Mouse (Mus musculus): Measurements from ENCODE around the gene Olfr32. TPM values are rescaled to one million over a fixed set of nuclear protein-coding genes. Genes with fewer than 3 reads are reported as not detected.
"Not testable (repeated sequence)": the region's sequence is repeated elsewhere in the genome, so short reads cannot be mapped to it uniquely, and the experiment has no call there.

Olfr32 gene
- total RNA-seq (2021): not detected
- long read RNA-seq, experiment 1: 0 reads
- long read RNA-seq, experiment 2: 0 reads

- intact Hi-C loops (cut with DNase I): no loop called here
- no peak for DNase-seq
Observed at GRCm38 (mm10) chr2:90142196-90142595, at the start of gene Olfr32. Gene Olfr32, minus strand, starts transcription at chr2:90142296.

DNA sequence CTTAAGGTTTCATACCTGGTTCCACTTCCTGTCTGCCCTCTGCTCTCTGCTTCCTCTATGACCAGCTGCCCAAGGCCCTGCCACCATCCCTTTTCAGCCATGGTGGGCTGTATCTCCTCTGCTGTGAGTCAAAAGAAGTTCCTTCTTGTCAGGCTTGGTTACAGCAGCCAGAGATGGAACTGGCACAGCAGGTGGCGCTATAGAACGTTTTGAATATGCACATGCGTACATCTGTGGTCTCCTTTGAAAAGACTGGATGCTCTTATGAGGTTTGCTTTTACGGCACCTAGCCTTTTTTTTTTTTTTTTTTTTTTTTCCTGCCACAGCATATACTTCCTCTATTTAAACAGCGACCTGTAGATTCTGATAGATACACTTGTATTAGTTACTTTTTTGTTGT, 45.0 kb upstream of the Olfr32 start:
- intact Hi-C loops (cut with DNase I); DNase-seq: not testable (repeated sequence)

DNA sequence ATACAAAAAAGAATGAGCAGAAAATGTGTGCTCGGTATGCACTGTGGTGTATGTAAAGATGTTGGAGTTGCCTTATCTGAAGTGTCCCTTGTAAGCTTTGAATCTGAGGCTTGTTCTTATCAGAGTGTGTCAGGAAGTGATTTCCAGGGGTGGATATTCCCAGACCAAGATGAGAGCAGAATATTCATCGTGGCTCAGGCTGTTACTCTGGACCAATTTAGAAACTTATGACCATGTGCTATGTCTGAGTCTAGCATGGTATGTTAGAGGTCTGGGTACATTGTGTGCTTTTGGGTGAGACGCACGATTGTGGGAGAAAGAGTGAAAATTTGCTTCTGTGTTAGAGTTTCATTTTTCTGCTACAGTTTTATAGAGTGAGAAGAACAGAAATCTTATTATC, 44.0 kb upstream of the Olfr32 start:
- DNase-seq; intact Hi-C loops (cut with DNase I): not testable (repeated sequence)

DNA sequence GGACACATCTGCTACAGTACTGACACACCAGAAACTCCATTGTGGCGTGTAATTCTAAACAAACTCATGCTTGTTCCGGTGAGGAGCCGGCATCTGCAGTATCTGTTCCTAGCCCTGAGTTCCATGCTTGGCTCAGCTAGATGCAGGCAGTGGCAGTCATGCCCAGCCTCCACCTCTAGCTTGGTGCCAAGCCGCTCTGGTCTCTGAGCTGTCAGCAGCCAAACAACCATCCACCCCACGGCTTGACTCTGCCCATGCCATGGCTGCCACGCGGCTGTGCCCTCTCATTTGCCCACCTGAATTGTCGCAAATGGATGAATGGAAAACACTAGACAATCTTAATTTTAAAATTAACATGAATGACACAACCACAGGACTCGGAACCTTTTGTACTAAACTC, 11.8 kb upstream of the Olfr32 start:
- intact Hi-C loops (cut with DNase I): no loop called here
- DNase-seq: no peak

- intact Hi-C loops (cut with DNase I): no loop called here
- DNase-seq: no peak
Observed at GRCm38 (mm10) chr2:90152991-90153390, 10.9 kb upstream of the Olfr32 start, which contains the start of gene Olfr1270. Gene Olfr1270, minus strand, starts transcription at chr2:90153091.

- no peak for DNase-seq
- intact Hi-C loops (cut with DNase I): no loop called here
Observed at GRCm38 (mm10) chr2:90121312-90121711, 20.8 kb downstream of the Olfr32 start, which contains the start of gene Olfr1269. Gene Olfr1269, minus strand, starts transcription at chr2:90121412.

Other genes with a start within 250 kb of the Olfr32 start
- gene Olfr1258, start 215.0 kb downstream of the Olfr32 start, total RNA-seq (2021): not detected
- not detected for gene Olfr1259, start 193.6 kb downstream of the Olfr32 start, total RNA-seq (2021)
- gene Olfr1260, start 168.0 kb downstream of the Olfr32 start, total RNA-seq (2021): not detected
- gene Olfr1261, start 151.1 kb downstream of the Olfr32 start, total RNA-seq (2021): not detected
- not detected for gene Olfr1262, start 142.2 kb downstream of the Olfr32 start, total RNA-seq (2021)
- gene Olfr1263, start 130.2 kb downstream of the Olfr32 start, total RNA-seq (2021): not detected
- gene Olfr1264, start 116.7 kb downstream of the Olfr32 start, total RNA-seq (2021): not detected
- not detected for gene Olfr1265, start 107.0 kb downstream of the Olfr32 start, total RNA-seq (2021)
- gene Olfr140, start 78.7 kb downstream of the Olfr32 start, total RNA-seq (2021): not detected
- not detected for gene Olfr1269, start 20.9 kb downstream of the Olfr32 start, total RNA-seq (2021)
- gene Olfr1270, start 10.8 kb upstream of the Olfr32 start, total RNA-seq (2021): not detected
- not detected for gene Olfr1506, start 82.2 kb upstream of the Olfr32 start, total RNA-seq (2021)
- gene Olfr142, start 115.3 kb upstream of the Olfr32 start, total RNA-seq (2021): not detected
- gene Olfr1271, start 128.7 kb upstream of the Olfr32 start, total RNA-seq (2021): not detected
- gene Olfr1272, start 150.5 kb upstream of the Olfr32 start, total RNA-seq (2021): not detected
- under 1 TPM in 1 of 2 experiments, not detected in 1; 0.15 TPM for gene Gm13769, start 179.9 kb upstream of the Olfr32 start, total RNA-seq (2021)